Mouse (Mus musculus): ENCODE results near the gene Zfp386. TPM values are rescaled to one million over a fixed set of nuclear protein-coding genes. Genes with fewer than 3 reads are reported as not detected.
A peak's percentile ranks its signal among the peaks of the same experiment; 100 is the strongest.

The Zfp386 gene
- polyA plus RNA-seq, 1 experiment from 2014 or later, result 51.2 TPM

- Histone ChIP-seq H3K9ac (replicated peaks; ENCODE audit: low read depth, low read length) (0 out of 2 replicates have a peak overlapping the region, but pooled peaks have one; percentile 77), H3K4me1 (ENCODE audit: control insufficient read depth, insufficient read depth, low read length) (peaks cover 15% of the 10 kb centered on the region; the same call in 1 of the 2 replicates), H3K27ac (ENCODE audit: low read length) (no peak overlapping the region), H3K27me3 (ENCODE audit: control insufficient read depth, insufficient read depth, low read length) (no peaks in the 10 kb centered on the region), H3K4me3 (ENCODE audit: low read depth, low read length) (peak overlapping the region; percentile 82), H3K36me3 (ENCODE audit: control insufficient read depth, insufficient read depth, low read length) (peaks cover 1% of the 10 kb centered on the region; the same call in 1 of the 2 replicates), H3K4me2 (replicated peaks; ENCODE audit: low read depth, low read length) (peak overlapping the region; percentile 84), H3K9me3 (ENCODE audit: control insufficient read depth, low read depth, low read length) (no peaks in the 10 kb centered on the region)
- 58% methylated on average over 3 of the region's 3 CpGs for WGBS
- ATAC-seq (ENCODE audit: insufficient number of reproducible peaks, insufficient read depth, low FRiP score, low read depth), result no peak
These were observed 1.7 kb downstream of the Zfp386 start for GRCm38 (mm10) chr12:116049236-116049635.

GRCm38 (mm10) chr12:116049701-116050100 is 2.2 kb downstream of the Zfp386 start:
- H3K4me1 ChIP-seq (ENCODE audit: control insufficient read depth, insufficient read depth, low read length), result peaks cover 15% of the 10 kb centered on the region; the same call in 1 of the 2 replicates
- WGBS, result 81% methylated on average over 6 of the region's 6 CpGs
- H3K27ac ChIP-seq (ENCODE audit: low read length), result no peak overlapping the region
- no peak overlapping the region for H3K9ac ChIP-seq (replicated peaks; ENCODE audit: low read depth, low read length)
- ATAC-seq (ENCODE audit: insufficient number of reproducible peaks, insufficient read depth, low FRiP score, low read depth), result no peak
- no peak overlapping the region for H3K4me2 ChIP-seq (replicated peaks; ENCODE audit: low read depth, low read length)
- H3K27me3 ChIP-seq (ENCODE audit: control insufficient read depth, insufficient read depth, low read length), result no peaks in the 10 kb centered on the region
- H3K36me3 ChIP-seq (ENCODE audit: control insufficient read depth, insufficient read depth, low read length), result peaks cover 5% of the 10 kb centered on the region; the same call in 1 of the 2 replicates
- no peak overlapping the region for H3K4me3 ChIP-seq (ENCODE audit: low read depth, low read length)
- no peaks in the 10 kb centered on the region for H3K9me3 ChIP-seq (ENCODE audit: control insufficient read depth, low read depth, low read length)

- peaks cover 37% of the 10 kb centered on the region for H3K36me3 ChIP-seq (ENCODE audit: control insufficient read depth, insufficient read depth, low read length)
- no peak for ATAC-seq (ENCODE audit: insufficient number of reproducible peaks, insufficient read depth, low FRiP score, low read depth)
These were observed 6.8 kb downstream of the Zfp386 start for GRCm38 (mm10) chr12:116054342-116054741.

DNA sequence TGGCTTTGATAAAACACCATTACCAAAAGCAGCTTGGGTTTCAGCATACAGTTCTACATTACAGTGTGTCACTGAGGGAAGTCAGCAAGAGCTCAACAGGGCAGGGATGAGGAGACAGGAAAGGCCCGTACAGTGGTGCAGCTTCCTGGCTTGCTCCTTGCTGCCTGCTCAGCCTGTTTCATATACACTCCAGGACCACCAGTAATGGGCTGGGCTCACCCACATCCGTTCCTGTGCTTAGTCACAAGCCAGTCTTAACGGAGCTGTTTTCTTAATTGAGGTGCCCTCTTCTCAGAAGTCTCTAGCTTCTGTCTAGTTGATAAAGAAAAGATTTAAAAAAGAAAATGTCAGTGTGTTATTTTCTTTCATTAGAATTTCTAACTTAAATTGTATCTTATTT is 8.6 kb downstream of the Zfp386 start:
- peaks cover 20% of the 10 kb centered on the region for H3K9me3 ChIP-seq (ENCODE audit: control insufficient read depth, low read depth, low read length)
- H3K4me3 ChIP-seq (ENCODE audit: low read depth, low read length), result no peak overlapping the region
- WGBS, result 95% methylated on average over 3 of the region's 3 CpGs
- no peak overlapping the region for H3K9ac ChIP-seq (replicated peaks; ENCODE audit: low read depth, low read length)
- no peaks in the 10 kb centered on the region for H3K4me1 ChIP-seq (ENCODE audit: control insufficient read depth, insufficient read depth, low read length)
- no peaks in the 10 kb centered on the region for H3K27me3 ChIP-seq (ENCODE audit: control insufficient read depth, insufficient read depth, low read length)
- no peak overlapping the region for H3K4me2 ChIP-seq (replicated peaks; ENCODE audit: low read depth, low read length)
- no peak overlapping the region for H3K27ac ChIP-seq (ENCODE audit: low read length)
- ATAC-seq (ENCODE audit: insufficient number of reproducible peaks, insufficient read depth, low FRiP score, low read depth), result no peak
- peaks cover 49% of the 10 kb centered on the region for H3K36me3 ChIP-seq (ENCODE audit: control insufficient read depth, insufficient read depth, low read length)

More at GRCm38 (mm10) chr12:116054342-116054741, 6.8 kb downstream of the Zfp386 start:
- Histone ChIP-seq H3K4me1 (ENCODE audit: control insufficient read depth, insufficient read depth, low read length) (peaks cover 3% of the 10 kb centered on the region; the same call in 1 of the 2 replicates), H3K4me3 (ENCODE audit: low read depth, low read length) (no peak overlapping the region), H3K4me2 (replicated peaks; ENCODE audit: low read depth, low read length) (no peak overlapping the region), H3K9ac (replicated peaks; ENCODE audit: low read depth, low read length) (no peak overlapping the region), H3K27me3 (ENCODE audit: control insufficient read depth, insufficient read depth, low read length) (no peaks in the 10 kb centered on the region), H3K9me3 (ENCODE audit: control insufficient read depth, low read depth, low read length) (peaks cover 9% of the 10 kb centered on the region; the same call in 1 of the 2 replicates), H3K27ac (ENCODE audit: low read length) (no peak overlapping the region)
- WGBS, result 95% methylated on average over 8 of the region's 8 CpGs

DNA sequence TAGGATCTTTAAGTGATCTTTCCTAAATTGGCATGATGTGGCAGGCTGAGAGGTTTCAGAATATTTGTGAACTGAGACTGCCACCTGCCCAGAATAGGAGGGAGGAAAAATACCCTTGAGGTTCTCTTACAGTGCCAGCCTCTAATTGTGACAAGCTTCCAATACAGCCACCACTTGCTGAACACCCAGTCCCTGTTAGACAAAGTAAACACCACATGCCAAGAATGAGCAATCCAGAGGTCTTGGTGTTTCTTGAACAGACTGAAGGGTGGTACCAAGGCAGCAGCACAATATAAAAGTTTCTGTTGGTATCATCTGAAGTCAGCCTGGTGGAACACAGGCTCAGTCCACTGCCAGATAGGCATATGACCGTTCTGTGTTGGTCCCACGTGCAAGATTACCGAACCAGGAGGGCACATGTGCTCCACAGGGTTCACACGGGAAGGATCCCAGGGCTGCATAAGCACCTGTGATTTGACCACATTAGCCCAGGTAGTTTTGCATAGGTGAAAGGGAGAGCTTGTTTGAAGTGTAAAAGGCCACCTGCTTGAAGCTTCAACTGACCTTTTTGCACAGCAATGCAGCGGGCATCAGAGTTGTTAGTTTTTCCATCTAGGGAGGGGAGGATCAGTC is 14.2 kb downstream of the Zfp386 start:
- Histone ChIP-seq H3K4me2 (replicated peaks; ENCODE audit: low read depth, low read length) (no peak overlapping the region), H3K27ac (ENCODE audit: low read length) (no peak overlapping the region), H3K9ac (replicated peaks; ENCODE audit: low read depth, low read length) (no peak overlapping the region), H3K27me3 (ENCODE audit: control insufficient read depth, insufficient read depth, low read length) (no peaks in the 10 kb centered on the region), H3K4me3 (ENCODE audit: low read depth, low read length) (no peak overlapping the region), H3K4me1 (ENCODE audit: control insufficient read depth, insufficient read depth, low read length) (no peaks in the 10 kb centered on the region), H3K36me3 (ENCODE audit: control insufficient read depth, insufficient read depth, low read length) (peaks cover 30% of the 10 kb centered on the region), H3K9me3 (ENCODE audit: control insufficient read depth, low read depth, low read length) (peaks cover 35% of the 10 kb centered on the region)
- no peak for ATAC-seq (ENCODE audit: insufficient number of reproducible peaks, insufficient read depth, low FRiP score, low read depth)
- WGBS, result 92% methylated on average over 5 of the region's 5 CpGs

GRCm38 (mm10) chr12:116062194-116062583 is 14.7 kb downstream of the Zfp386 start:
- Histone ChIP-seq H3K27me3 (ENCODE audit: control insufficient read depth, insufficient read depth, low read length) (no peaks in the 10 kb centered on the region), H3K4me3 (ENCODE audit: low read depth, low read length) (no peak overlapping the region), H3K4me1 (ENCODE audit: control insufficient read depth, insufficient read depth, low read length) (no peaks in the 10 kb centered on the region), H3K27ac (ENCODE audit: low read length) (no peak overlapping the region), H3K4me2 (replicated peaks; ENCODE audit: low read depth, low read length) (no peak overlapping the region), H3K9ac (replicated peaks; ENCODE audit: low read depth, low read length) (no peak overlapping the region), H3K9me3 (ENCODE audit: control insufficient read depth, low read depth, low read length) (peaks cover 34% of the 10 kb centered on the region), H3K36me3 (ENCODE audit: control insufficient read depth, insufficient read depth, low read length) (peaks cover 25% of the 10 kb centered on the region)
- 96% methylated on average over 2 of the region's 2 CpGs for WGBS
- no peak for ATAC-seq (ENCODE audit: insufficient number of reproducible peaks, insufficient read depth, low FRiP score, low read depth)

- Histone ChIP-seq H3K4me3 (ENCODE audit: low read depth, low read length) (no peak overlapping the region), H3K4me2 (replicated peaks; ENCODE audit: low read depth, low read length) (no peak overlapping the region), H3K27me3 (ENCODE audit: control insufficient read depth, insufficient read depth, low read length) (no peaks in the 10 kb centered on the region), H3K4me1 (ENCODE audit: control insufficient read depth, insufficient read depth, low read length) (no peaks in the 10 kb centered on the region), H3K9me3 (ENCODE audit: control insufficient read depth, low read depth, low read length) (peaks cover 32% of the 10 kb centered on the region), H3K27ac (ENCODE audit: low read length) (no peak overlapping the region), H3K9ac (replicated peaks; ENCODE audit: low read depth, low read length) (no peak overlapping the region), H3K36me3 (ENCODE audit: control insufficient read depth, insufficient read depth, low read length) (peaks cover 19% of the 10 kb centered on the region)
- 97% methylated on average over 4 of the region's 4 CpGs for WGBS
- ATAC-seq (ENCODE audit: insufficient number of reproducible peaks, insufficient read depth, low FRiP score, low read depth), result no peak
These were observed 15.5 kb downstream of the Zfp386 start for GRCm38 (mm10) chr12:116063020-116063419.

DNA sequence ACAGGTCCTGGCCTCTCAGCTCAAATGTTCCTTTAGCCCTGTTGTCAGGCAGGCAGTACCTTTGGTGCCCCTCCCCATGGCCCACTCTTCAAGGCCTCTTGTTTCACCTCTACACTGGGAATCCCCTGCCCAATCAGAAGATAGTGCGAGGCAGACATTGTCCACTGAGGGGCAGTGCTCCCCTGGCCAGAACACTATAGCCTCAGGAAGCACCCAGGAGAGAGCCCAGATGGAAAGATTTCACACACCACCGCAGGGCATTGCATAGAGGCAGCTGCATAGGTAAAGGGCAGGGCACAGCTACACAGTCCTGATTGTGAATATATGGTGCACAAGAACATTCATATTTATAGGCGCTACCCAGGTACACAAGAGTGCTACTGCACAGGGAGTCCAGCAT is 23.5 kb downstream of the Zfp386 start:
- WGBS, result 25% methylated on average over 3 of the region's 3 CpGs
- peak; percentile 87 for ATAC-seq (ENCODE audit: insufficient number of reproducible peaks, insufficient read depth, low FRiP score, low read depth)
- no peaks in the 10 kb centered on the region for H3K4me1 ChIP-seq (ENCODE audit: control insufficient read depth, insufficient read depth, low read length)
- H3K4me3 ChIP-seq (ENCODE audit: low read depth, low read length), result no peak overlapping the region
- H3K9me3 ChIP-seq (ENCODE audit: control insufficient read depth, low read depth, low read length), result no peaks in the 10 kb centered on the region
- H3K27ac ChIP-seq (ENCODE audit: low read length), result no peak overlapping the region
- no peaks in the 10 kb centered on the region for H3K36me3 ChIP-seq (ENCODE audit: control insufficient read depth, insufficient read depth, low read length)
- no peak overlapping the region for H3K9ac ChIP-seq (replicated peaks; ENCODE audit: low read depth, low read length)
- H3K4me2 ChIP-seq (replicated peaks; ENCODE audit: low read depth, low read length), result no peak overlapping the region
- no peaks in the 10 kb centered on the region for H3K27me3 ChIP-seq (ENCODE audit: control insufficient read depth, insufficient read depth, low read length)

Measured in stomach, embryonic 14.5 days (tissue).